Mouse (Mus musculus): Measurements from ENCODE around the gene Gabrq.

Gene Gabrq

DNA sequence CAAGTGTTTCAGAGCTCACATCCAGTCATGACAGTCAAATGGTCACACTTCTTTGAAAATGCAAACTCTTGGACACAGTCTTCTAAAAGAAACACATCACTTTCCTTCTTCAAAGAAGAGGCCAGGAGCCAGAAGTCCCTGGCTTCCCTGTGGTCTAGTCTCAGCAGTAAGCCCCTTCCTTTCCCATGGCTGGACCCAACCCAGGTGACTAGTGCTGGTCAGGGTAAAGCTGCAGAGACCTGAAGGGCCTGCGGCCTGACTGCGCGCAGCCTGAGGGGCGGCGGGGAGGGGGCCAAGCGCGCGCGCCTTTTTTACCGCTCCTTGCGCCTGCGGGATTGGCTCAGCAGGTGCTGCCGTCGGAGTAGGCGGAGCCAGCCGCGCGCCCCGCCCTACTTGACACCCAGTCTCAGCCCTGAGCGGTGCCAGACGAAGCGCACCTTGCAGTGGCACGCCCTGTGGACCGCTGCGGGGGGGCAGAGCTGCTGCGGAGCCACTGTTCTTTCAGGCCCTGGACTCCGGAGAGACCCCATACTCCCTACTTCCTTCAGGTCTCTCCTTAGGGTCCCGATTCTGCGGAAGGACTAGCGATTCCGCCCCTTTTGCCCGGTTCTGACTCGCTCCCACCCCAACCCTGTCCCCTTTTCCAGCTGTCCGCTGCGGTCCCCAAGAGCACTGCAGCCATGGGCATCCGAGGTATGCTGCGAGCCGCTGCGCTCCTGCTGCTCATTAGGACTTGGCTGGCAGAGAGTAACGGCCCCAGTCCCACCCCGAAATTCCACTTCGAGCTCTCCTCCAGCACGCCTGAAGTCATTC is at the start of gene Gabrq:
Gene Gabrq (plus strand): TSS at position 403 of the 813 bp plus-strand sequence.
- no peak for DNase-seq (ENCODE audit: low spot score)

- no peak for DNase-seq (ENCODE audit: low spot score)
Observed at GRCm38 (mm10) chrX:72788773-72789557, 36.0 kb upstream of the Gabrq start.

DNA sequence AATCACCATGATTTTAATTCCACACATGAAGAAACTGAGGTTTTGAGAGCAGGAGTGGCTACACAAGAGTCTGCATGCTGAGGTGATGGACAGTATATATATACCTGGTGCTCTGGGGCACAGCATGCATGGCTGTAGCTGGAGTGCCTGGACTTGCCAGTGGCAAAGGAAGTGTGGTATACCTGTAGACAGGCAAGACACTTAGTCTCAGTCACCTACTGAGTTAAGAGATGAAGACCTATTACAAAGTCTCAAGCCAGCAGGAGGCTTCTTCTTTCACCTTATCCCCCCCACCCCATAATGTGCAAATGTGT is 35.5 kb upstream of the Gabrq start:
- DNase-seq (ENCODE audit: low spot score), result no peak

DNA sequence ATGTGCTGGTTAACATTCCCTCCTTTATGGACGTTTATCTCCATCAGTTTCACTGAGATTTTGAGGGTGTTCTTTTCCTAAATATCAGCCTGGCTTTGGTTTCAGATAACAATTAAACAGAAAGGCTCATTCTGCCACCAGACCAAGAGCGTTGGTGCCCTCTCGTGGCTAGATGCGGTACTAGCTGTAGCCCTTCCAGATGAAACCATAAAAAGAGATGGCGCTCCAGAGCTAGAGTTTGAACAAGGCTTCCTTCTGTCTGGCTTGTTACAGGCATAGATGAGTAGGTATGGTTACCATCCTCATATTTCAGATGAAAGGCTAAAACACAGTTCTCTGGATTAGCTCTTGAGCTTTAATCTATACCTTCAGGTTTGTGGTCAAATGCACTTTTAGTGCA is 5.4 kb upstream of the Gabrq start:
- no peak for DNase-seq (ENCODE audit: low spot score)

- no peak for DNase-seq (ENCODE audit: low spot score)
Observed at GRCm38 (mm10) chrX:72823310-72823709, 1.7 kb upstream of the Gabrq start.

DNA sequence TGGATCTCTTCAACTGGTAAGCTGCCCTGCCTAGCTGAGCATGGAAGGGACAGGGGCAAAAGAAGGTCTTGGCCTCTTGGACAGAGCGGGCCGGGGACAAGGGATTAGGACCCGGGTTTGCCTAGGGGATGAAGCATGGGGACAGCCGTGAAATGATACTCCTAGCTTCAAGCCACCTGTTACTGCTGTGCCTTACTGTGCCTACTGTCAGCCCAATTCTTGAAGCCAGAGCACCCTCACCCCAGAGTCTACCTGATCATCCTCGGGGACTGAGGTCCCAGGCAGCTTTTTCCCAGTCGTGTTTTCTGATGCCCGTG is 569 bp downstream of the Gabrq start:
- no peak for DNase-seq (ENCODE audit: low spot score)

Measured in ovary, adult 18-20 months (tissue).